Mouse (Mus musculus): ENCODE results near the gene Pdss2. TPM values are rescaled to one million over a fixed set of nuclear protein-coding genes. Genes with fewer than 3 reads are reported as not detected.

Pdss2 gene
- polyA plus RNA-seq, 1 experiment from 2014 or later: 9.7 TPM

Other genes starting within 250 kb of the Pdss2 start
- gene Sobp, start 47.0 kb upstream of the Pdss2 start, polyA plus RNA-seq (2015; fragmentation: Nextera tagmentation; extraction: Ambion mirVana): 1.6 and 1.7 TPM in 2 replicates
- gene 9030612E09Rik, start 46.8 kb upstream of the Pdss2 start, polyA plus RNA-seq (2015; fragmentation: Nextera tagmentation; extraction: Ambion mirVana): 0.52 and 0.64 TPM in 2 replicates